In genomic region chr2:83251173-83252101, GRCm38 (mm10) we compare ENCODE assay signal across 24 mouse cellular contexts.
"Had no signal": no experiment of that assay in that cellular context is flagged by ENCODE, and none has a peak within 500 bp of the region (broad histone marks: within the 10 kb centered on the region; RNA-seq: fewer than 3 reads in every experiment).

No protein-coding gene starts in this region.

- H3K4me1 ChIP-seq: lung, embryonic 15.5 days; megakaryocyte, embryonic 14.5 days; midbrain, embryonic 10.5 days; midbrain, embryonic 12.5 days; neural tube, embryonic 13.5 days; neural tube, embryonic 15.5 days; stomach, embryonic 15.5 days had no signal

- ATAC-seq: lung, postnatal 0 days; midbrain, embryonic 16.5 days had no signal

- H3K36me3 ChIP-seq: lung, embryonic 15.5 days; midbrain, embryonic 10.5 days; midbrain, embryonic 12.5 days; neural tube, embryonic 13.5 days; neural tube, embryonic 15.5 days; stomach, embryonic 15.5 days had no signal

- H3K27ac ChIP-seq: lung, embryonic 15.5 days; macrophage; midbrain, embryonic 10.5 days; midbrain, embryonic 12.5 days; neural tube, embryonic 13.5 days; neural tube, embryonic 15.5 days; stomach, embryonic 15.5 days; stomach, postnatal 0 days had no signal

- H3K9me3 ChIP-seq: lung, embryonic 15.5 days; midbrain, embryonic 10.5 days; midbrain, embryonic 12.5 days; neural tube, embryonic 13.5 days; neural tube, embryonic 15.5 days; stomach, embryonic 15.5 days had no signal

- H3K9ac ChIP-seq: lung, embryonic 15.5 days; midbrain, embryonic 12.5 days; neural tube, embryonic 13.5 days; neural tube, embryonic 15.5 days; stomach, embryonic 15.5 days had no signal

- H3K4me2 ChIP-seq: lung, embryonic 15.5 days; midbrain, embryonic 12.5 days; neural tube, embryonic 13.5 days; neural tube, embryonic 15.5 days; stomach, embryonic 15.5 days had no signal

- H3K4me3 ChIP-seq: lung, embryonic 15.5 days; megakaryocyte, embryonic 14.5 days; midbrain, embryonic 10.5 days; midbrain, embryonic 12.5 days; myocyte; neural tube, embryonic 13.5 days; neural tube, embryonic 15.5 days; stomach, embryonic 15.5 days had no signal

- DNase-seq: lung, adult 2 months; lung, postnatal 14 days; lung, postnatal 36 days; midbrain, embryonic 14.5 days; retina, postnatal 1 day; right cerebral cortex, adult 18-20 months; right cerebral cortex, postnatal 25 days; right cerebral cortex, postnatal 4 days; spleen, adult 18-20 months; thymus, adult 2 months; thymus, postnatal 25 days; thymus, postnatal 4 days had no signal

- H3K27me3 ChIP-seq: lung, embryonic 15.5 days; megakaryocyte, embryonic 14.5 days; midbrain, embryonic 12.5 days; neural tube, embryonic 13.5 days; neural tube, embryonic 15.5 days; stomach, embryonic 15.5 days had no signal
